Mouse (Mus musculus) thymus, postnatal 4 days (tissue): ENCODE results near the gene Defa26.
"Not testable (repeated sequence)": the region's sequence is repeated elsewhere in the genome, so short reads cannot be mapped to it uniquely, and the experiment has no call there.

ENCODE experiments used
- DNase-seq: peaks from one replicate; pipeline ENCODE4 v3.0.0; 2021

Defa26 gene

GRCm38 (mm10) chr8:21617883-21618282 lies at the start of gene Defa26:
TSS of gene Defa26 (plus strand) at chr8:21618183.
- not testable (repeated sequence) for DNase-seq

DNA sequence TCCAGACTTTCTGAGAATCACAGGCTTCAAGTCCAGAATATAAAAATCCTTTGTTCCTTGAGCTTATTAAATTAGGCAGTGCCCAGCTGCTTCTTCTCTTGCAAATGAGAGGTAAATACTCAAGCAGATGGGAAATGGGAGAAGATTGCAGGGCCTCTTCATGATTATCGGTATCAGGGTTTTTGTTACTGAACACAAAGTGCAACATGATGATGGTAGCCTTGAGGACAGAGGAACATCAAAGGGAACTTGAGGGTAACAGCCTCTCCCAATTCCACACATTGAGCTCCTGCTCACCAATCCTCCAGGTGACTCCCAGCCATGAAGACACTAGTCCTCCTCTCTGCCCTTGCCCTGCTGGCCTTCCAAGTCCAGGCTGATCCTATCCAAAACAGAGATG lies 35.3 kb upstream of the Defa26 start, which contains the start of gene Defa28:
Gene Defa28, plus strand, starts transcription at position 301 of the 400 bp plus-strand sequence.
- not testable (repeated sequence) for DNase-seq

- not testable (repeated sequence) for DNase-seq
These were observed 23.6 kb upstream of the Defa26 start, which contains the start of gene Gm7861 for GRCm38 (mm10) chr8:21594408-21594807. TSS of gene Gm7861 (minus strand) at chr8:21594508.

GRCm38 (mm10) chr8:21655480-21655879 lies 37.5 kb downstream of the Defa26 start, which contains the start of gene Defa17:
TSS of gene Defa17 (plus strand) at chr8:21655780.
- DNase-seq, result not testable (repeated sequence)

GRCm38 (mm10) chr8:21665497-21665896 lies 47.5 kb downstream of the Defa26 start, which contains the start of gene Defa34:
TSS of gene Defa34 (plus strand) at chr8:21665797.
- DNase-seq, result not testable (repeated sequence)
